Mouse (Mus musculus) E14TG2a.4 (cell line): ENCODE data around the gene Slc39a10.

Source experiments
- H3K27me3 ChIP-seq: 2 replicates; pipeline ENCODE4 v1.6.1; 2014; ENCODE audit warnings: low read length, control low read depth; ENCODE audit not compliant: insufficient read depth
- H3K36me3 ChIP-seq: 2 replicates; pipeline ENCODE4 v1.6.1; 2014; ENCODE audit warnings: low read length, control low read depth; ENCODE audit not compliant: insufficient read depth
- H3K4me1 ChIP-seq: replicated peaks from 2 replicates; pipeline ENCODE4 v1.6.1; 2014; ENCODE audit warnings: low read depth, low read length, control low read depth
- H3K4me3 ChIP-seq: replicated peaks from 2 replicates; pipeline ENCODE4 v1.5.1; 2014; ENCODE audit warnings: mild to moderate bottlenecking, low read length
- H3K9me3 ChIP-seq: 2 replicates; pipeline ENCODE4 v1.6.1; 2014; ENCODE audit warnings: low read length, control low read depth
- CTCF ChIP-seq: conservative IDR thresholded peaks from 2 replicates; pipeline ENCODE4 v1.5.1; 2014; ENCODE audit warnings: low read length
- NANOG ChIP-seq: IDR thresholded peaks from 2 replicates; pipeline ENCODE4 v1.6.1; 2014; ENCODE audit warnings: borderline replicate concordance, low read length, mixed read lengths
- POU5F1 ChIP-seq: IDR thresholded peaks from 2 replicates; pipeline ENCODE4 v1.6.1; 2014; ENCODE audit warnings: low read length, borderline replicate concordance

The Slc39a10 gene

GRCm38 (mm10) chr1:46856498-46856897 is 36.2 kb downstream of the Slc39a10 start:
- no peaks in the 10 kb centered on the region for H3K27me3 ChIP-seq
- TF ChIP-seq CTCF = no peak
- no peak for TF ChIP-seq POU5F1
- TF ChIP-seq NANOG = no peak
- H3K4me1 ChIP-seq = peaks cover 46% of the 10 kb centered on the region
- H3K9me3 ChIP-seq = peaks cover 18% of the 10 kb centered on the region
- no peak overlapping the region for H3K4me3 ChIP-seq
- no peaks in the 10 kb centered on the region for H3K36me3 ChIP-seq

DNA sequence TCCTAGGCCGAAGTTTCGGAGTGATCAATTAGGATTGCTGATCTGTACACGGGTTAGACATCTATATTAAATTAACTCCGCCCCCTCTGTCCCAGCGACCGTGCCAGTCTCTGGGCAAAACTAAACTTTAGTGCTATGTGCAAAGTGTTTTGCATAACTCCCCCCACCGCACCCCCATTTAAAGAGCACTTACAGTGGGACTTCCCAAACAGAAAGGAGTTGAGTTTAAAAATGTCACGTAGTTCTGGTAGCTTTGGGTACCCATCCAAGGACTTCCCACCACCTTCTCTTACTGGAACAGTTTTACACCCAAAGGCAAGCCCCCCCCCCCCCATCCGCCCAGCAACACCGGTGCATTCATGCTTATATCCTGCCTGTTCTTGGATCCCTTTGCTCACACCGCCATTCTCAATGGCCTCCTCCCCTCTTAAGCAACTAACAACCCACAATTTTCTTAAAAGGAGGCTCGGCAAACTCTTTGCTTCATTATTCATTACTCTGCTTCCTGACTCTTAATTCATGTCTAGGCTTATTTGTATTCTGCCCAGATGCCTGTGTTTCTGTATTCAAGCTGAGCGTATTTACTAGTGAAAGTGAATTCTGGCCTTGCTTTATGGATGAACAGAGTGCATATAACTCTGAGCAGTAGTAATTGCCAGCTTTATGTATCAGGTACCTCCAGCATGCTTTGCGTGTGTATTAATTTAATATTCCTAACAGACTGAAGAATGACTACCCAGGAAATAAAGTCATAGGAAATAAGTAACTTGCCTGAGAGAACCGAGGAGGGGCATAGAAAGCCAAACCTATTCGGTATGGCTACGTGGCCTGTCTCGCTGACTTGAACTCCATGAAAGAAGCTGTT is 38.4 kb downstream of the Slc39a10 start:
- Histone ChIP-seq H3K4me1 (peaks cover 53% of the 10 kb centered on the region), H3K4me3 (peak overlapping the region; percentile 91), H3K9me3 (peaks cover 18% of the 10 kb centered on the region), H3K27me3 (no peaks in the 10 kb centered on the region), H3K36me3 (no peaks in the 10 kb centered on the region)
- no peak for TF ChIP-seq POU5F1
- TF ChIP-seq CTCF = no peak

- no peak for TF ChIP-seq CTCF
- no peak for TF ChIP-seq NANOG
- TF ChIP-seq POU5F1 = no peak
- Histone ChIP-seq H3K4me3 (peak overlapping the region; percentile 91), H3K36me3 (no peaks in the 10 kb centered on the region), H3K27me3 (no peaks in the 10 kb centered on the region), H3K4me1 (peaks cover 45% of the 10 kb centered on the region), H3K9me3 (peaks cover 18% of the 10 kb centered on the region)
Observed at GRCm38 (mm10) chr1:46853317-46854035, 39.2 kb downstream of the Slc39a10 start.

- H3K4me1 ChIP-seq = peaks cover 42% of the 10 kb centered on the region
- H3K27me3 ChIP-seq = no peaks in the 10 kb centered on the region
- H3K9me3 ChIP-seq = peaks cover 18% of the 10 kb centered on the region
- H3K36me3 ChIP-seq = no peaks in the 10 kb centered on the region
- H3K4me3 ChIP-seq = peak overlapping the region; percentile 91
- TF ChIP-seq NANOG = no peak
- no peak for TF ChIP-seq CTCF
- no peak for TF ChIP-seq POU5F1
Observed at GRCm38 (mm10) chr1:46852600-46853272, 39.9 kb downstream of the Slc39a10 start.

DNA sequence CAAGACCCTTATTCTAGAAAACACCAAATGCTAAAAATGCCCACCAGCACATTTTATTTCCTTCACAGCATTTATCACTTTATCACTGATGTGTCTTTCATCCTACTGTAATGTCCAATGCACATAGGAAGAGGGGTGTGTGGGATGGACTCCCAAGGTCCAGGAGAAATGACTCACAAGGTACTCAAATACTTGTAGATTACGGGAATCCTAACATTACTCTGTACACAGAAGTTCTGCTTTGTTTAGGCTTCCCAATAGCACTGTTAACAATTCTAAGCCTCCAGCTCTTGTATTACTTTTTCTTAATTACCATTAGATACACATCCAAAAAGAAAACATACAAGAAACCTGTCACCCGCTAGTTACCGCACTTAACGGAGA is 40.4 kb downstream of the Slc39a10 start:
- Histone ChIP-seq H3K4me3 (peak overlapping the region; percentile 91), H3K27me3 (no peaks in the 10 kb centered on the region), H3K9me3 (peaks cover 18% of the 10 kb centered on the region), H3K4me1 (peaks cover 41% of the 10 kb centered on the region), H3K36me3 (no peaks in the 10 kb centered on the region)
- no peak for TF ChIP-seq NANOG
- TF ChIP-seq POU5F1 = no peak
- no peak for TF ChIP-seq CTCF

- peaks cover 18% of the 10 kb centered on the region for H3K9me3 ChIP-seq
- TF ChIP-seq CTCF = no peak
- TF ChIP-seq NANOG = no peak
- no peak for TF ChIP-seq POU5F1
- no peaks in the 10 kb centered on the region for H3K27me3 ChIP-seq
- peaks cover 37% of the 10 kb centered on the region for H3K4me1 ChIP-seq
- peak overlapping the region; percentile 91; the same call in 1 of the 2 replicates for H3K4me3 ChIP-seq
- no peaks in the 10 kb centered on the region for H3K36me3 ChIP-seq
Observed at GRCm38 (mm10) chr1:46851586-46851985, 41.1 kb downstream of the Slc39a10 start.

DNA sequence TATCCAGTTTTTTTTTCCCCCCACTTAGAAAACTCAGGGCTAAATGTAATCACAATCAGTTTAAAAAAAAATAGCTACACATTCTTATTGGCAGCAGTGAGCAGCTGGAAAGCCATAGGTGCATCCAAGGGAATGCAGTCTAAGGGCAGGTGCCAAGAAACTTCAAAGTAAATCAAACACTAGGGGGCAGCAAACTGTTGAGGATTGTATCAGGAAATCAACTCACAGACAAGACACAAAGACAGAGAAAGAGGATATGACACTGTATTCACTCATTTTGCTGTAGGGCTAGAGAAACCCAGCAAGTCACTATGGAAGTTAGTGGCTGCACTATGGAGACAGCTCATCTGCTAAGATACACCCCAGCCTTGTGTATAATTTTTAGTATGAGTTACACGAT is 42.9 kb downstream of the Slc39a10 start:
- Histone ChIP-seq H3K9me3 (peaks cover 6% of the 10 kb centered on the region), H3K4me3 (no peak overlapping the region), H3K36me3 (no peaks in the 10 kb centered on the region), H3K4me1 (peaks cover 34% of the 10 kb centered on the region), H3K27me3 (no peaks in the 10 kb centered on the region)
- TF ChIP-seq CTCF = peak; percentile 42
- TF ChIP-seq POU5F1 = no peak

GRCm38 (mm10) chr1:46845221-46845620 is 47.4 kb downstream of the Slc39a10 start:
- TF ChIP-seq POU5F1 (no peak), CTCF (no peak), NANOG (no peak)
- no peaks in the 10 kb centered on the region for H3K27me3 ChIP-seq

GRCm38 (mm10) chr1:46844281-46844680 is 48.4 kb downstream of the Slc39a10 start:
- H3K36me3 ChIP-seq = peaks cover 4% of the 10 kb centered on the region; the same call in 1 of the 2 replicates
- TF ChIP-seq NANOG = no peak
- TF ChIP-seq CTCF = no peak
- TF ChIP-seq POU5F1 = no peak
- H3K27me3 ChIP-seq = no peaks in the 10 kb centered on the region
- no peak overlapping the region for H3K4me3 ChIP-seq
- peaks cover 18% of the 10 kb centered on the region for H3K4me1 ChIP-seq
- no peaks in the 10 kb centered on the region for H3K9me3 ChIP-seq

More at GRCm38 (mm10) chr1:46845221-46845620, 47.4 kb downstream of the Slc39a10 start:
- Histone ChIP-seq H3K36me3 (peaks cover 3% of the 10 kb centered on the region; the same call in 1 of the 2 replicates), H3K4me1 (peaks cover 22% of the 10 kb centered on the region), H3K4me3 (no peak overlapping the region), H3K9me3 (no peaks in the 10 kb centered on the region)
